Mouse (Mus musculus) heart, embryonic 15.5 days (tissue): ENCODE results near the gene Wwox. TPM values are rescaled to one million over a fixed set of nuclear protein-coding genes. Genes with fewer than 3 reads are reported as not detected.

Experiments
- ATAC-seq: fragments of 200-750 bp; cut with Nextera tagmentation; replicated peaks from 2 replicates; pipeline ENCODE4 v1.8.0; 2017; ENCODE audit warnings: low read depth, moderate TSS enrichment; ENCODE audit not compliant: insufficient number of reproducible peaks, insufficient read depth, low FRiP score
- H3K27ac ChIP-seq: fragments of 300-500 bp; sonication (generic); 2 replicates; pipeline ENCODE4 v1.5.1; 2015; ENCODE audit warnings: mild to moderate bottlenecking, inconsistent platforms
- H3K27me3 ChIP-seq: fragments of 300-500 bp; sonication (generic); 2 replicates; pipeline ENCODE4 v1.6.1; 2015; ENCODE audit warnings: inconsistent platforms
- H3K36me3 ChIP-seq: fragments of 300-500 bp; sonication (generic); 2 replicates; pipeline ENCODE4 v1.6.1; 2015; ENCODE audit warnings: mild to moderate bottlenecking, inconsistent platforms
- H3K4me1 ChIP-seq: fragments of 300-500 bp; sonication (generic); replicated peaks from 2 replicates; pipeline ENCODE4 v1.6.1; 2015; ENCODE audit warnings: inconsistent platforms
- H3K4me2 ChIP-seq: fragments of 300-500 bp; sonication (generic); 2 replicates; pipeline ENCODE4 v1.6.1; 2015; ENCODE audit warnings: inconsistent platforms, mild to moderate bottlenecking, moderate library complexity
- H3K4me3 ChIP-seq: fragments of 300-500 bp; sonication (generic); 2 replicates; pipeline ENCODE4 v1.5.1; 2015; ENCODE audit warnings: mild to moderate bottlenecking, inconsistent platforms
- H3K9ac ChIP-seq: fragments of 300-500 bp; sonication (generic); 2 replicates; pipeline ENCODE4 v1.6.1; 2015; ENCODE audit warnings: mild to moderate bottlenecking, inconsistent platforms
- H3K9me3 ChIP-seq: fragments of 300-500 bp; sonication (generic); replicated peaks from 2 replicates; pipeline ENCODE4 v1.6.1; 2016; ENCODE audit warnings: inconsistent platforms
- WGBS: fragments of 180-500 bp; shearing (Covaris S2); methylation state at CpG from one replicate; pipeline ENCODE4 v1.1.7; 2015; ENCODE audit warnings: mixed read lengths; 5-methylcytosine and 5-hydroxymethylcytosine counted together
- polyA plus RNA-seq: library from polyadenylated mRNA; unstranded; fragments of >200 nt; fragmentation: Nextera tagmentation; extraction: Ambion mirVana; gene quantifications from 2 replicates; pipeline ENCODE4 v1.2.1, GENCODE M21; 2015

Gene Wwox
- polyA plus RNA-seq, 1 experiment from 2014 or later, result 10.9 TPM

DNA sequence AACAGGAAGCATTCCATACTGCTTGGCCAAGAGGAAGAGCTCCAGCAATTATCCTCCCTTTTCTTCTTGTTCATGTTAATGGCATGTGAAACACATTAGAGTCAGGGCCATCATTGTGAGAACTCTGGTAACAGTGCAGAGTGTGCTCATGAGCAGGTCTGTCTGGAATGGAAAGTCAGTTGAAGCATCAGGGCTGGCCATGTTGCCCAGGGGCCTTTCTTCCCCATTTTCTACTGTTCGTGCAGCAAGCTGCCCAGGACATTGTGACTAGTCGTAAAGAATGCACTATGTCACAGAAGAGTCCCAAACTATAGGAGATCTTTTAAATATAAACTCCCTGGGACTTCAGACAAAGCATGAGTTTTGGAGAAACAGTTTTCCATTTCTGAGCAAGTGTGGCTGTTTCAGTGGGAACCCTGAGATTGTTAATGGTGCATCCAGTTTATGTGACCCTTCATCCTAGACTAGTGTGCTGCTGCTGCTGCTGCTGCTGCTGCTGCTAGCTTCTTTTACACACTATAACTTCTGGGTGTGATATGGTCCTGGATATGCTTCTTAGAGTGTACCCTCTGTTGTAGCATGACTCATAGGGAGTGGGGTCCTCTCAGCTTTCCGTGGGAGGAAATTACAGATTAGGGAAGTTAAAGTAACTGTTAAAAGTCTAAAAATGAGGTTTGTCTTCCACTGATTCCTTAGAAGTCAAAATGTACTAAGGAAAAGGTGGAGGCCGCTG, 133.7 kb downstream of the Wwox start:
- no peak overlapping the region for H3K4me2 ChIP-seq
- no peaks in the 10 kb centered on the region for H3K9me3 ChIP-seq
- no peaks in the 10 kb centered on the region for H3K36me3 ChIP-seq
- H3K27ac ChIP-seq, result no peak overlapping the region
- H3K4me3 ChIP-seq, result no peak overlapping the region
- 74% methylated on average over 4 of the region's 4 CpGs for WGBS
- H3K27me3 ChIP-seq, result no peaks in the 10 kb centered on the region
- no peaks in the 10 kb centered on the region for H3K4me1 ChIP-seq
- ATAC-seq, result no peak
- no peak overlapping the region for H3K9ac ChIP-seq

DNA sequence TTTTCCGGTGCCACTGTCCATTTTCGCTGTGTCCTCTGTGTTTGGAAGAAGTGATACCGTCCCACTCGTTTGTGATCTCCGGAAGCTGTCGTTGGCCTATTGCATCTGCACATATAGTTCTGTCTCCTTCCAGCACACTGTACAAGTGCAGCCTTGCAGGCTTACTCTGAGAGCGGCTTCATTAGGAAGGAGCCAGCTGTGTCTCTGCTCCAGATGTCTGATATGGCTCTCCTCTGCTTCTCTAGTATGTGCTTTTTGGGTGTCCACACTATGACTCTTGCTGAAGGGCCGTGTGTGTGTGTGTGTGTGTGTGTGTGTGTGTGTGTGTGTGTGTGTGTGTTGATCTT, 134.3 kb downstream of the Wwox start:
- no peak overlapping the region for H3K9ac ChIP-seq
- no peak overlapping the region for H3K4me3 ChIP-seq
- H3K36me3 ChIP-seq, result no peaks in the 10 kb centered on the region
- no peak for ATAC-seq
- no peak overlapping the region for H3K4me2 ChIP-seq
- no peaks in the 10 kb centered on the region for H3K27me3 ChIP-seq
- WGBS, result 74% methylated on average over 8 of the region's 8 CpGs
- no peaks in the 10 kb centered on the region for H3K4me1 ChIP-seq
- H3K9me3 ChIP-seq, result no peaks in the 10 kb centered on the region
- no peak overlapping the region for H3K27ac ChIP-seq

DNA sequence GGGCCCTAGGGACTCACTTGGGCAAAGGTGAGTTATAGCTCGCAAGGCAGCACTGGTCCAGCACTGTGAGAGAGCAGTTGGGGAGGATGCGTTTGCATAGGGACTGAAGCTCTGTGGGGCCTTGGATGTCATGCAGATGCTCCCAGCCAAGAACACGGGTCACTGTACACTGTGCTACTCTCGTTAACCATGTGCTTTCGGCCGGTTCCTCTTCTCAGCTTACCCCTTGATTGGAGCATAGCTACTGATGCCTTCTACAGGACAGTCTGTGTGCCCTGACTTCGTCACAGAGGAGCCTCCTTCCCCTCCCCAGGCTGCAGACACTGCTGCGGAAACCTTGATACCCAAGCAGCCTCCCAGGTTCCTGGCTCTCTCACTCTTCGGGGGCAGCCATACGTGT, 139.8 kb downstream of the Wwox start:
- H3K9ac ChIP-seq, result no peak overlapping the region
- no peaks in the 10 kb centered on the region for H3K36me3 ChIP-seq
- no peak overlapping the region for H3K27ac ChIP-seq
- WGBS, result 85% methylated on average over 10 of the region's 10 CpGs
- H3K4me2 ChIP-seq, result no peak overlapping the region
- H3K4me1 ChIP-seq, result no peaks in the 10 kb centered on the region
- H3K27me3 ChIP-seq, result no peaks in the 10 kb centered on the region
- ATAC-seq, result no peak
- no peaks in the 10 kb centered on the region for H3K9me3 ChIP-seq
- H3K4me3 ChIP-seq, result no peak overlapping the region

DNA sequence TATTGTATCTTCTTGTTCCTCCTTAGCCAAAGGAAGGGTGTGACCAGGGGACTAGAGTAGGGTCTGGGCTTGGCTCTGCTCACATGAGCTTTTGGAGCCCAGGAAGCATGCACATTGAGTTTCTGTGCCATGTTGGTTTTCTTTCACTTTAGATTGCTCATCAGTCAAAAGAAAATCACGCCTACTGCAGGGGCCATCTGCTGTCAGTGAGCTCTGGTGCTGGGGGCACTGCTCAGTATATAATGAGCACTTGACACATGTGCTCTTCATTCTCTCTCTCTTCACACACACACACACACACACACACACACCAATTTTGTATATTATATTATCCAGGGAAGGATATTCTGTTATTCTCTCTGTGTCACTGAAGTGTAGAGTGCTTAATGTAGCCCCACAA, 141.2 kb downstream of the Wwox start:
- H3K4me1 ChIP-seq, result no peaks in the 10 kb centered on the region
- WGBS, result 68% methylated on average over 1 of the region's 1 CpGs
- H3K36me3 ChIP-seq, result no peaks in the 10 kb centered on the region
- no peak overlapping the region for H3K4me2 ChIP-seq
- no peaks in the 10 kb centered on the region for H3K27me3 ChIP-seq
- ATAC-seq, result no peak
- no peak overlapping the region for H3K27ac ChIP-seq
- H3K9me3 ChIP-seq, result no peaks in the 10 kb centered on the region
- no peak overlapping the region for H3K4me3 ChIP-seq
- no peak overlapping the region for H3K9ac ChIP-seq

DNA sequence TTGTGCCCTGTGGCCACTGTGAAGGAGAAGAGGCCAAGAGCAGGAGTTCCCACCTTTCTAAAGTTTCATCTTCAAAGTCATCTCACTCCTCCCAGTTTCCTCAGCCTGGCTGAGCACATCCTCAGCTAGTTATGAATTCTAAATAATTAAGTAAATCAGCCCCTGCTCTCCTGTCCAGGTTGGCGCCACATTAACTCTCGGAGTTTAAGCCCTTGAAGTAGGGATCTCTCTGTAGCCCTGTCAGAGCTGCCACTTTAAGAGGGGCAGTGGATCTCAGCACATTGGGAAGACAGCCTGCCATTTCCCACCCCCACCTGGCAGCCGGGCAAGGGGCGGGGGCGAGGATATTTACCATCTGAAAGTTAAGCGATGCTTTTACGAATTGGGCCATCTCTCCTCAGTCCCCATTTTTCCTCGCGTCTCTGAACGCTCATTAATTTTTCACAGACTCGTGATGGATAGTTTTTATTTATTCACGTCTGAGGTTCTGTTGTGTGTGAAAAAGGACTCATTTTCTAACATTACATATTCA, 150.9 kb downstream of the Wwox start:
- no peaks in the 10 kb centered on the region for H3K36me3 ChIP-seq
- H3K9me3 ChIP-seq, result no peaks in the 10 kb centered on the region
- WGBS, result 90% methylated on average over 12 of the region's 12 CpGs

DNA sequence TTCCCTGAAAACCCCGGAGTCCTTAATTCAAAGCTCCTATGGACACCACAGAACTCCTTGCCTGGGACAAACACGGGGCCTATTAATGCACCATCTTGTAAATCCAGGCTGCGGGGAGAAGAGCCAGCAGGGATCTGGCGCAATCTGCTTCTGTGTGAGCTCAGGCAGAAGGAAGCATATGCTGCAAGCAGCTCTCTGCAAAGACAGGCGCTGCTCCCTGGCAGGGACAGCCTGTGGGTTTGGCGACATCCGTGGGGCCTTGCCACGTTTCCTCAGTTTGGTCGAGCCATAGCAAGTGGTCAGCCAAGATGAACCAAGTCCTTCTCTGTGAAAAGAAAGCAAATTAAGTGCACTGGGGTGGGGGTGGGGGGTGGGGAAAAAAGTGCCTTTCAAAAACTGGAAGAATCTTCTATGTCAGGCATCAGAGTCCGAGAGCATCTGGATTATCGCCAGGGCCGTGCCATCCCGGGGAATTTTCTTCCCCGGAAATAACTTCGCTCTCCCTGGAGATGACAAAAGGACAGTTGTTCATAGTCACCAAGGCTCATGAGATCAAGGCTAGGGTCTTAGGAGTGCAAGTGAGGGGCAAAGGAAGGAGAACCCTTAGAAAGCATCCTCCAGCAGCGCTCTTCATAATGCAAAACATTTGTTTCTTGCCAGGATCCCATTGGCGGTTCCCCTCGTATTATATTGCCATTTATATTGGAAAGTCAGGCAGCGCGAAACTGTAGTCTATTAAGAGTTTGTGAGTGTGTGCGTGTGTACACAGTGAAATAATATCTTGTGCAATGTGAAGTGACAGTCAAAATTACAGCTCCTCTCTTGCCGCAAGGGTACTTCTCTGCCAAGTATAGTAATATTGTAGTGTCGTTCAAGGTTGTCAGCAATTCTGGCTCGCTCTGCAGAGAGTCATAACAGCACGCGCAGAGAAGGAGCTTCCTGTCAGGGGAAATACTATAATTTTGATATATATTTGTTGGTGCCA, 152.1 kb downstream of the Wwox start:
- WGBS, result 64% methylated on average over 26 of the region's 26 CpGs
- Histone ChIP-seq H3K4me2 (no peak overlapping the region), H3K4me1 (no peaks in the 10 kb centered on the region), H3K4me3 (no peak overlapping the region), H3K27ac (no peak overlapping the region), H3K27me3 (no peaks in the 10 kb centered on the region), H3K36me3 (no peaks in the 10 kb centered on the region), H3K9ac (no peak overlapping the region), H3K9me3 (no peaks in the 10 kb centered on the region)
- ATAC-seq, result no peak; the same call in 1 of the 2 replicates

More for the DNA sequence above, 150.9 kb downstream of the Wwox start:
- H3K4me3 ChIP-seq, result no peak overlapping the region
- ATAC-seq, result no peak
- H3K4me2 ChIP-seq, result no peak overlapping the region
- no peaks in the 10 kb centered on the region for H3K27me3 ChIP-seq
- no peak overlapping the region for H3K9ac ChIP-seq
- H3K27ac ChIP-seq, result no peak overlapping the region
- H3K4me1 ChIP-seq, result no peaks in the 10 kb centered on the region

DNA sequence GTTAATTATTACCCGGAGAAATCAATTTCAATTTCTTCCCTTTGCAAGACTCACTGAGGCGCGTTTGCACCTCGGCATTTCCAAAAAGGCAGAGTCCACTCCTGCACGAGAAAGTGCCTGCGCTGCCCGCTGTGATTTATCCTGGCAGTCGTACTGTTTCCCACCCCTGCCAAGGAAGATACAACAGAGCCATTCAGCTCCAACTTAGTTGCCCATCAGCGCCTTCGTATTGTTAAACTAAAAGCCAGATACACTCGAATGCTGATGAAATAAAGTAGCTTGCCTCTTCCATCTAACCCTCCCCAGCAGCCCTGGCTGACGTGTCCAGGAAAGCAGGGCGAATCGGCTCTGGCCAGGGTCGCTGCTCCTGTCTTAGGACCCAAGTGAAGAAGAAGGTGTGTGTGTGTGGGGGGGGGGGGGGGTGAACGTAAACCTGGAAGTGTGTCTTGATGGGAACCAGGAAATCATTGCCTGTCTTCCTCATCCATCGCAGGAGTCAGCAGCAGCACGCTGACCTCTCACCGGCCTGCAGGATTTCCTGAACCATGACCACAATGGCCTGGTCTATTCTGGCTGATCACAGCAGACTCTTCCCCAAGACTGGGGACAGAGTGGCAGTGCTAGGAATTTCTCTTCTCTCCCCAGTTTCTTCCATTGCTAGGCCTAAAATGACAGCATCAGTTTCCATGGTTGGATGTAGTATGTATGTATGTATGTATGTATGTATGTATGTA, 154.1 kb downstream of the Wwox start:
- no peaks in the 10 kb centered on the region for H3K36me3 ChIP-seq
- H3K4me1 ChIP-seq, result no peaks in the 10 kb centered on the region
- H3K9me3 ChIP-seq, result no peaks in the 10 kb centered on the region
- H3K4me2 ChIP-seq, result no peak overlapping the region
- no peak for ATAC-seq
- WGBS, result 70% methylated on average over 19 of the region's 19 CpGs
- no peak overlapping the region for H3K9ac ChIP-seq
- no peak overlapping the region for H3K27ac ChIP-seq
- no peak overlapping the region for H3K4me3 ChIP-seq
- H3K27me3 ChIP-seq, result no peaks in the 10 kb centered on the region

DNA sequence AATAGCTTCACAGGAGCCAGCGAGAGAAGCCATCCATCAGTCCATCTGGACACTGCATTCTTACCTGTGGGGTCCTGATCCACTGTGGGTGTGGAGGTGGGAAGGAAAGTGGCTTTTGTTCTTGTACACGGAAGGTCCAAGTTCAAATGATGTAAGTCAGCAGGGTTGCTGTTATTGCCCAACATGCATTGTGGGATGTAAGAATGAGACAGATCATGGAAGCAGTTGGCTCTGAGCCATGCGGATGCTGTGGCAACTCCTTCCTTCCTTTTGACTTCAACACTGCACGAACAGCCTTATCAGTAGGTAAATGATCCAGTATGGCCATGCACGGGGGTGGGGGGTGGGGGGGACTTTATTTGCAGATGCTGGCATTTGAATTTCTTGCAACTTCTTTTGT, 155.4 kb downstream of the Wwox start:
- 64% methylated on average over 5 of the region's 5 CpGs for WGBS
- H3K36me3 ChIP-seq, result no peaks in the 10 kb centered on the region
- no peaks in the 10 kb centered on the region for H3K4me1 ChIP-seq

DNA sequence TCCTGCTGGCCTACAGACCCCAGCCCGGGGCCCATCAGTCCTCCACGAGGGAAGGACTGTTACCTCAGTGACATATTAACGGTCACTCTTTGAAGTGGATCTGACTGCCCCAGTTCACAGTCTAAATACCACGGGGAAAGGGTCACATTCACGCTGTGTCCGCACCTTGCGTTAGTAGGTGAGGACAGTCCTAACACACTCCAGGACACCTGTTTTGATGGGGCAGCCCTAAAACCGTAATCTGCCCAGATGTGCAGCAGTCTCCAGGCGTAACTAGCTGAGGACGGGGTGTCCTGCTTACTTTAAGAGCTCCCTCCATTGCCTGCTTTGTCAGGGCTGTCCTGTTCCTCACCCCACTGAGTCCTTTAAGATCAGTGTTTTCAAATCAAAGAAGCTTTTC, 160.1 kb downstream of the Wwox start:
- Histone ChIP-seq H3K4me3 (no peak overlapping the region), H3K36me3 (no peaks in the 10 kb centered on the region), H3K27me3 (no peaks in the 10 kb centered on the region), H3K9me3 (no peaks in the 10 kb centered on the region), H3K9ac (no peak overlapping the region), H3K27ac (no peak overlapping the region), H3K4me1 (peaks cover 4% of the 10 kb centered on the region; the same call in 1 of the 2 replicates), H3K4me2 (no peak overlapping the region)
- 52% methylated on average over 10 of the region's 10 CpGs for WGBS
- ATAC-seq, result no peak

More for the DNA sequence above, 155.4 kb downstream of the Wwox start:
- Histone ChIP-seq H3K9ac (no peak overlapping the region), H3K27me3 (no peaks in the 10 kb centered on the region), H3K4me3 (no peak overlapping the region), H3K27ac (no peak overlapping the region), H3K9me3 (no peaks in the 10 kb centered on the region), H3K4me2 (no peak overlapping the region)
- ATAC-seq, result no peak

DNA sequence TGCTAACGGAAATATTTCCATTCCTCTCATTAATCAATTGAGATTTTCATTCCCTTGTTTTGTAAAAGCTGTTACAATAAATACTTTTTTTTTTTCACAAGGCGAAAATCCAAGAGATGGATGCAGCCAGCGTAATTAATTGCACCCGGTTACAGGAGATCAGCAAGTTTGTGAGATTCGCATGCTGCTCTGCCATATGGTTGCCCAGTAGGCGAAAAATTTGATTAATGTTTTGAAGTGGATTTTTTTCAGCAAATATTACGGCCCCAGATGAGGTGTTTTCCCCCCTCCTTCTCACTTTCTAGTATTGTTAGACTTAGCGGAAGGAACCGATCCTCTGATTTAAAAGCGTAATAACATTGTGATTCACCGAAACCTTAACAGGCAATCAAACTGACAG, 160.7 kb downstream of the Wwox start:
- no peaks in the 10 kb centered on the region for H3K27me3 ChIP-seq
- WGBS, result 90% methylated on average over 11 of the region's 11 CpGs
- H3K36me3 ChIP-seq, result no peaks in the 10 kb centered on the region
- H3K9ac ChIP-seq, result no peak overlapping the region
- H3K27ac ChIP-seq, result no peak overlapping the region
- H3K9me3 ChIP-seq, result no peaks in the 10 kb centered on the region
- H3K4me2 ChIP-seq, result no peak overlapping the region
- H3K4me1 ChIP-seq, result peaks cover 6% of the 10 kb centered on the region
- H3K4me3 ChIP-seq, result no peak overlapping the region
- no peak for ATAC-seq

DNA sequence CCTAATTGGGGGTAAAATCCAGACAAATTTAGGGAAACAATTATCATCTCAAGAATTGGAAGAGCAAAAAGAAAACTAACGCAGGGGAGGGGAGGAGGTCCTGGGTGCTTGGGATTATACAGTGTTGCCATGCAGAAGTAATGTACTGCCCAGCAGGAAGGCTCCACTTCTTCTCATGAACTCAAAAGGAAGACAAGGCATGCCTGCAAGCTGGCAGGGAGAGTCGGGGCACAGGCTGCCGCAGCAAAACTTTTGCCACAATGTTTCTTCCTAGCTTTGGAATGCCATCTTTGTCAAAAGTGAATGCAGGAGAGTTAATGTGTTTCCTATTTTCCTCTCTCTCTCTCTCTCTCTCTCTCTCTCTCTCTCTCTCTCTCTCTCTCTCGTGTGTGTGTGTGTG, 163.6 kb downstream of the Wwox start:
- no peak overlapping the region for H3K4me3 ChIP-seq
- no peaks in the 10 kb centered on the region for H3K27me3 ChIP-seq
- no peak overlapping the region for H3K9ac ChIP-seq
- WGBS, result 66% methylated on average over 3 of the region's 4 CpGs
- no peaks in the 10 kb centered on the region for H3K9me3 ChIP-seq
- peaks cover 6% of the 10 kb centered on the region for H3K4me1 ChIP-seq
- no peak overlapping the region for H3K4me2 ChIP-seq
- no peak for ATAC-seq
- H3K36me3 ChIP-seq, result no peaks in the 10 kb centered on the region
- no peak overlapping the region for H3K27ac ChIP-seq
